Mouse (Mus musculus) hindbrain, embryonic 14.5 days (tissue): Measurements from ENCODE around the gene Fgfr2. TPM values are rescaled to one million over a fixed set of nuclear protein-coding genes. Genes with fewer than 3 reads are reported as not detected.
A peak's percentile ranks its signal among the peaks of the same experiment; 100 is the strongest.
"Not testable (repeated sequence)": the region's sequence is repeated elsewhere in the genome, so short reads cannot be mapped to it uniquely, and the experiment has no call there.

Experiments used
- ATAC-seq: fragments of 200-750 bp; cut with Nextera tagmentation; 2 replicates; pipeline ENCODE4 v1.8.0; 2017; ENCODE audit warnings: moderate number of reproducible peaks, mild to moderate bottlenecking, moderate TSS enrichment, moderate library complexity; ENCODE audit not compliant: low FRiP score
- DNase-seq: peaks from one replicate; pipeline ENCODE4 v3.0.0-alpha.2; 2015; ENCODE audit warnings: low spot score
- H3K27ac ChIP-seq: fragments of 300-500 bp; sonication (generic); 2 replicates; pipeline ENCODE4 v1.5.1; 2014; ENCODE audit warnings: mild to moderate bottlenecking, moderate library complexity
- H3K27me3 ChIP-seq: fragments of 300-500 bp; sonication (generic); 2 replicates; pipeline ENCODE4 v1.6.1; 2014; ENCODE audit warnings: mild to moderate bottlenecking, low read length, mixed read lengths; ENCODE audit not compliant: control insufficient read depth, insufficient read depth
- H3K36me3 ChIP-seq: fragments of 300-500 bp; sonication (generic); replicated peaks from 2 replicates; pipeline ENCODE4 v1.6.1; 2014; ENCODE audit not compliant: control insufficient read depth, insufficient read depth
- H3K4me1 ChIP-seq: fragments of 300-500 bp; sonication (generic); replicated peaks from 2 replicates; pipeline ENCODE4 v1.6.1; 2014; ENCODE audit warnings: antibody characterized with exemption, low read length, mixed read lengths; ENCODE audit not compliant: control insufficient read depth, insufficient read depth
- H3K4me2 ChIP-seq: fragments of 300-500 bp; sonication (generic); replicated peaks from 2 replicates; pipeline ENCODE4 v1.6.1; 2014; ENCODE audit warnings: mild to moderate bottlenecking, moderate library complexity
- H3K4me3 ChIP-seq: fragments of 300-500 bp; sonication (generic); replicated peaks from 2 replicates; pipeline ENCODE4 v1.5.1; 2014; ENCODE audit warnings: mild to moderate bottlenecking, low read length
- H3K9ac ChIP-seq: fragments of 300-500 bp; sonication (generic); 2 replicates; pipeline ENCODE4 v1.6.1; 2014
- H3K9me3 ChIP-seq: fragments of 300-500 bp; sonication (generic); 2 replicates; pipeline ENCODE4 v1.6.1; 2016; ENCODE audit warnings: low read length; ENCODE audit not compliant: control insufficient read depth
- WGBS: fragments of 180-500 bp; shearing (Covaris S2); extraction: QIAGEN DNeasy Blood & Tissue Kit; methylation state at CpG from one replicate; pipeline ENCODE4 v1.1.7; 2014; 5-methylcytosine and 5-hydroxymethylcytosine counted together
- polyA plus RNA-seq: library from polyadenylated mRNA; unstranded; fragments of >200 nt; fragmentation: Nextera tagmentation; extraction: Ambion mirVana; gene quantifications from 2 replicates; pipeline ENCODE4 v1.2.1, GENCODE M21; 2014

The Fgfr2 gene
- polyA plus RNA-seq, 1 experiment from 2014 or later: 43.5 TPM

DNA sequence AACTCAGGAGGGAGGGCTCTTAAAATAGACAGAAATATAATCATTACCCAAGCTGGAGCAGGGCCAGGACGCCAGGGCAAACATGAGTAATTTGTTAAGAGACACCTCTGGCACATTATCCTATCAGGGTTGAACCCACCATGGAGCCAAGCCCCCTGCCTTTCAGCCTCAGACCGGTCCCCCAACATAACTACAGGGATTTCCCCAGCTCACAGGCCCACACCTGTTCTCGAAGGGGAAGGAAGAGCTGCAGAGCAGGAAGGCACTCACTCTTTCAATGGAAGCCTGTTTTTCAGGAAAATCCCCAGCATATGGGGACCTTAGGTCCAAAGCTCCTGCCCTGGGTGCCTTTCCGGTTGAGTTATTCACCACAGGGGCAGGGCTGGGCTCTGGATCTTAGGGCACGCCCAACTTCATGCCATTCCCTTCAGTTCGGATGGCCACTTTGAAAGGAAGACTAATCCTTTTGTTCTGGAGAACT, 10.8 kb downstream of the Fgfr2 start:
- Histone ChIP-seq H3K9ac (peak overlapping the region; percentile 10; the same call in 1 of the 2 replicates), H3K4me1 (peaks cover 45% of the 10 kb centered on the region), H3K27ac (no peak overlapping the region)

DNA sequence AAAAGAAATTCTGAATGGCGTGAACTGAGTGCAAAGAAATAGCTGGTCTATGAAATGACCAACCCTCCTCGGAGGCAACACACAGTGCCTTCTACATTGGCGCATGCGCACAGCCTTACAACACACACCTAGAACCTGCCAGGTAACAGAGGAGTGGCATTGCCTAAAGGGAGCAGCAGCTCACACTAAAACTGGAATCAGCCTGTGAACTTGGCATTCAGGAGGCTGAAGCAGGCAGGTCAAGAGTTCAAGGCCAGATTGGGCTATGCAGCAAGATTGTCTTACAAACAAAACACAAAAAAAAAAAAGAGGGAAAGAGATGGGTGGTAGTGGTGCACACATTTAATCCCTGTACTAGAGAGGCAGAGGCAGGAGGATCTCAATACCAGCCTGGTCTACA, 13.7 kb downstream of the Fgfr2 start:
- Histone ChIP-seq H3K36me3 (no peaks in the 10 kb centered on the region), H3K4me3 (no peak overlapping the region), H3K27ac (no peak overlapping the region), H3K4me2 (no peak overlapping the region), H3K27me3 (no peaks in the 10 kb centered on the region), H3K9ac (no peak overlapping the region), H3K4me1 (peaks cover 19% of the 10 kb centered on the region), H3K9me3 (no peaks in the 10 kb centered on the region)
- 97% methylated on average over 4 of the region's 4 CpGs for WGBS
- ATAC-seq (no peak), DNase-seq (no peak)

More for the DNA sequence above, 10.8 kb downstream of the Fgfr2 start:
- DNase-seq: no peak
- Histone ChIP-seq H3K27me3 (no peaks in the 10 kb centered on the region), H3K4me2 (no peak overlapping the region), H3K36me3 (no peaks in the 10 kb centered on the region), H3K4me3 (no peak overlapping the region), H3K9me3 (no peaks in the 10 kb centered on the region)
- 0 out of 2 replicates have a peak, but pooled peaks have one; percentile 34 for ATAC-seq
- WGBS: 10% methylated on average over 6 of the region's 6 CpGs

GRCm38 (mm10) chr7:133108695-133109094, 14.5 kb downstream of the Fgfr2 start:
- 98% methylated on average over 2 of the region's 2 CpGs for WGBS
- DNase-seq: no peak
- Histone ChIP-seq H3K36me3 (no peaks in the 10 kb centered on the region), H3K27me3 (no peaks in the 10 kb centered on the region), H3K4me3 (no peak overlapping the region), H3K9ac (no peak overlapping the region), H3K4me2 (no peak overlapping the region), H3K27ac (no peak overlapping the region), H3K4me1 (peaks cover 19% of the 10 kb centered on the region), H3K9me3 (no peaks in the 10 kb centered on the region)
- no peak for ATAC-seq

DNA sequence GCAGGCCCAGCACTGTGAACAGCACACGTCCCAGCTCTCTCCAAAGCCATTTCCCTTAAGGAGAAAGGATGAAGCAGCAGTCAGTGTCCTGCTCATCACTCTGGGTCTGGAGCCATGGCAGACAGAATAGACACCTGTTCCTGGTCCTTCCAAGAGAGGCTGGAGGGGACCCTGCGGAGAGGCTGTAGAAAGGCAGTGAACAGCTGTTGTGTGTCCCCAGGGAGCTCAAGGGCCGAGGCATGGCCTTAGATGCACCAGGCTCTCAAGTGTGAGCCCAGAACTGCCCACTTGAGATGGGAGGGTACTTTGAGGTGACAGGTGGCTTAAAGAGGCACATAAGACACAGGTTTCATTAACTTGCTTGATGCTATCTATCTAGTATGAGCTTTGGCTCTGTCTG, 20.6 kb downstream of the Fgfr2 start:
- no peak overlapping the region for H3K4me2 ChIP-seq
- ATAC-seq (no peak), DNase-seq (no peak)
- no peak overlapping the region for H3K4me3 ChIP-seq
- no peaks in the 10 kb centered on the region for H3K9me3 ChIP-seq
- H3K9ac ChIP-seq: no peak overlapping the region
- WGBS: 47% methylated on average over 3 of the region's 3 CpGs
- peaks cover 28% of the 10 kb centered on the region for H3K4me1 ChIP-seq
- H3K27me3 ChIP-seq: no peaks in the 10 kb centered on the region
- no peak overlapping the region for H3K27ac ChIP-seq
- no peaks in the 10 kb centered on the region for H3K36me3 ChIP-seq

GRCm38 (mm10) chr7:133101070-133101469, 22.1 kb downstream of the Fgfr2 start:
- DNase-seq: no peak
- Histone ChIP-seq H3K27me3 (no peaks in the 10 kb centered on the region), H3K4me3 (no peak overlapping the region), H3K4me1 (peaks cover 31% of the 10 kb centered on the region), H3K4me2 (no peak overlapping the region), H3K9ac (no peak overlapping the region), H3K27ac (no peak overlapping the region), H3K36me3 (no peaks in the 10 kb centered on the region), H3K9me3 (no peaks in the 10 kb centered on the region)
- no peak for ATAC-seq
- 76% methylated on average over 6 of the region's 6 CpGs for WGBS

- Histone ChIP-seq H3K4me2 (no peak overlapping the region), H3K4me3 (no peak overlapping the region), H3K27me3 (no peaks in the 10 kb centered on the region), H3K4me1 (peaks cover 29% of the 10 kb centered on the region), H3K27ac (no peak overlapping the region), H3K9me3 (no peaks in the 10 kb centered on the region), H3K9ac (no peak overlapping the region), H3K36me3 (no peaks in the 10 kb centered on the region)
- DNase-seq (no peak), ATAC-seq (no peak)
- 58% methylated on average over 6 of the region's 6 CpGs for WGBS
Observed at GRCm38 (mm10) chr7:133100178-133100577, 23.0 kb downstream of the Fgfr2 start.

GRCm38 (mm10) chr7:133099266-133099665, 23.9 kb downstream of the Fgfr2 start:
- no peaks in the 10 kb centered on the region for H3K27me3 ChIP-seq
- H3K9ac ChIP-seq: no peak overlapping the region
- H3K36me3 ChIP-seq: no peaks in the 10 kb centered on the region
- no peak overlapping the region; the same call in 1 of the 2 replicates for H3K4me2 ChIP-seq
- H3K4me3 ChIP-seq: no peak overlapping the region
- ATAC-seq (no peak), DNase-seq (no peak)
- WGBS: 45% methylated on average over 4 of the region's 4 CpGs
- peaks cover 29% of the 10 kb centered on the region for H3K4me1 ChIP-seq
- no peaks in the 10 kb centered on the region for H3K9me3 ChIP-seq
- H3K27ac ChIP-seq: 0 out of 2 replicates have a peak overlapping the region, but pooled peaks have one; percentile 38

DNA sequence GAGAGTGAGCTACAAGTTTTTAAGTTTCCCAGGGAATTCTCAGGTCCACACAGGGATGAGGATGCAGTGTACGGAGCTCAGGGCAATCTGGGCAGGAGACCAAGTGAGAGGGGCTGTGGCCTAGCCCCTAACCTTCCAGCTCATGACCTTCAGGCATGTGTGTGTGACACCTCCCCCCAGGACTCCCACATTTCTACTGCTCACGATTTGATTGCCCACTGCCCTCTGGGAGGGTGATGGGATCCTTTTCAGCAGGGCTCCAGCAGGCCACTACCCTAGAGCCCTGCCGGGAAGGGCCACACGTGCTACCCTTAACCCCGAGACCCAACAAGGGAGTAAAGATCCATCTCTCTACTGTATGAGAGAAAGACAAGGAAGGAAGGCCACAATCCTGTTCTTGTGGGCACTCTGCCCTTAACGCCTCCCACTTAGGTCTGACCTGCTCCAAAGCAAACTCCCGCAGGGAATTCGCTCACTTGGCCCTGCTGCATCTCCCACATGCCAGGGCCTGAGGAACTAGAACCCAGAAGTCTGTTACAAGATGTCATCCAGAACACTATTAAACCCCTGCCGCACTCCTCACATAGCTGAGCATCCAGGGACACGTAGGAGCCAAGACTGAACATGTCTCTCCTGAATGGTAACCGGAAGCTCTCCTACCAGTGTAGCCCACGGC, 24.9 kb downstream of the Fgfr2 start:
- no peaks in the 10 kb centered on the region for H3K36me3 ChIP-seq
- H3K27me3 ChIP-seq: no peaks in the 10 kb centered on the region
- H3K4me2 ChIP-seq: no peak overlapping the region
- H3K27ac ChIP-seq: no peak overlapping the region
- WGBS: 84% methylated on average over 12 of the region's 12 CpGs
- no peaks in the 10 kb centered on the region for H3K9me3 ChIP-seq
- DNase-seq (no peak), ATAC-seq (no peak)
- no peak overlapping the region for H3K4me3 ChIP-seq
- no peak overlapping the region for H3K9ac ChIP-seq
- peaks cover 29% of the 10 kb centered on the region for H3K4me1 ChIP-seq

- 89% methylated on average over 7 of the region's 7 CpGs for WGBS
- not testable (repeated sequence) for ATAC-seq, H3K27me3 ChIP-seq, H3K36me3 ChIP-seq, H3K4me3 ChIP-seq, H3K4me2 ChIP-seq, DNase-seq, H3K9me3 ChIP-seq, H3K27ac ChIP-seq, H3K9ac ChIP-seq
- H3K4me1 ChIP-seq: peaks cover 30% of the 10 kb centered on the region
Observed at GRCm38 (mm10) chr7:133095610-133096009, 27.5 kb downstream of the Fgfr2 start.
